Mouse (Mus musculus): ENCODE measurements around the gene Dlx3. TPM values are rescaled to one million over a fixed set of nuclear protein-coding genes. Genes with fewer than 3 reads are reported as not detected.

Dlx3 gene
- total and polyA plus RNA-seq, 2 experiments from 2014 or later, result not detected

- no peak overlapping the region for H3K27ac ChIP-seq (ENCODE audit: low read depth)
- peaks cover 100% of the 10 kb centered on the region for H3K27me3 ChIP-seq (ENCODE audit: control insufficient read depth, insufficient read depth, low read length)
- no peaks in the 10 kb centered on the region for H3K9me3 ChIP-seq (replicated peaks; ENCODE audit: control insufficient read depth, low read length)
- no peak overlapping the region for H3K9ac ChIP-seq (replicated peaks; ENCODE audit: low read depth, low read length)
- TF ChIP-seq EP300 (IDR thresholded peaks at IDR 0.05; ENCODE audit: low read depth) (no peak), CTCF (IDR thresholded peaks at IDR 0.05; ENCODE audit: low read depth) (no peak)
- H3K4me1 ChIP-seq (ENCODE audit: control insufficient read depth, insufficient read depth), result peaks cover 11% of the 10 kb centered on the region
- WGBS, result under 1% methylated on average over 34 of the region's 34 CpGs
- H3K4me3 ChIP-seq (ENCODE audit: low read depth, low read length), result peak overlapping the region; percentile 52
- peak overlapping the region; percentile 68 for H3K4me2 ChIP-seq (ENCODE audit: low read depth, low read length)
- ATAC-seq (ENCODE audit: insufficient read depth, low read depth), result no peak
- H3K36me3 ChIP-seq (replicated peaks; ENCODE audit: control insufficient read depth, insufficient read depth, low read length), result no peaks in the 10 kb centered on the region
- no peak for DNase-seq (ENCODE audit: low spot score)
Observed at GRCm38 (mm10) chr11:95144946-95145483, 25.1 kb downstream of the Dlx3 start.

- peaks cover 100% of the 10 kb centered on the region for H3K27me3 ChIP-seq (ENCODE audit: control insufficient read depth, insufficient read depth, low read length)
- peak within 1 kb of the TSS; percentile 52 for H3K4me3 ChIP-seq (ENCODE audit: low read depth, low read length)
- DNase-seq (ENCODE audit: low spot score) (no peak), ATAC-seq (ENCODE audit: insufficient read depth, low read depth) (peak; percentile 39; the same call in 1 of the 2 replicates)
- no peaks in the 10 kb centered on the region for H3K9me3 ChIP-seq (replicated peaks; ENCODE audit: control insufficient read depth, low read length)
- H3K36me3 ChIP-seq (replicated peaks; ENCODE audit: control insufficient read depth, insufficient read depth, low read length), result no peaks in the 10 kb centered on the region
- H3K4me1 ChIP-seq (ENCODE audit: control insufficient read depth, insufficient read depth), result peaks cover 15% of the 10 kb centered on the region
- WGBS, result under 1% methylated on average over 48 of the region's 48 CpGs
- no peak within 1 kb of the TSS for H3K9ac ChIP-seq (replicated peaks; ENCODE audit: low read depth, low read length)
- H3K27ac ChIP-seq (ENCODE audit: low read depth), result no peak within 1 kb of the TSS
- peak within 1 kb of the TSS; percentile 68 for H3K4me2 ChIP-seq (ENCODE audit: low read depth, low read length)
- TF ChIP-seq CTCF (IDR thresholded peaks at IDR 0.05; ENCODE audit: low read depth) (no peak), EP300 (IDR thresholded peaks at IDR 0.05; ENCODE audit: low read depth) (no peak)
Observed at GRCm38 (mm10) chr11:95145851-95146403, 26.0 kb downstream of the Dlx3 start, which contains the start of gene Dlx4. Dlx4 (minus strand) TSS chr11:95146263.

GRCm38 (mm10) chr11:95148754-95149153 lies 28.8 kb downstream of the Dlx3 start:
- H3K4me1 ChIP-seq (ENCODE audit: control insufficient read depth, insufficient read depth), result peaks cover 15% of the 10 kb centered on the region
- peaks cover 100% of the 10 kb centered on the region for H3K27me3 ChIP-seq (ENCODE audit: control insufficient read depth, insufficient read depth, low read length)
- H3K4me2 ChIP-seq (ENCODE audit: low read depth, low read length), result no peak overlapping the region
- TF ChIP-seq CTCF (IDR thresholded peaks at IDR 0.05; ENCODE audit: low read depth) (no peak), EP300 (IDR thresholded peaks at IDR 0.05; ENCODE audit: low read depth) (no peak)
- no peak overlapping the region for H3K27ac ChIP-seq (ENCODE audit: low read depth)
- no peaks in the 10 kb centered on the region for H3K36me3 ChIP-seq (replicated peaks; ENCODE audit: control insufficient read depth, insufficient read depth, low read length)
- H3K4me3 ChIP-seq (ENCODE audit: low read depth, low read length), result no peak overlapping the region
- no peak overlapping the region for H3K9ac ChIP-seq (replicated peaks; ENCODE audit: low read depth, low read length)
- ATAC-seq (ENCODE audit: insufficient read depth, low read depth) (no peak), DNase-seq (ENCODE audit: low spot score) (no peak)
- no peaks in the 10 kb centered on the region for H3K9me3 ChIP-seq (replicated peaks; ENCODE audit: control insufficient read depth, low read length)
- 2% methylated on average over 9 of the region's 9 CpGs for WGBS

GRCm38 (mm10) chr11:95149462-95150268 lies 29.7 kb downstream of the Dlx3 start:
- ATAC-seq (ENCODE audit: insufficient read depth, low read depth) (no peak), DNase-seq (ENCODE audit: low spot score) (no peak)
- Histone ChIP-seq H3K9ac (replicated peaks; ENCODE audit: low read depth, low read length) (no peak overlapping the region), H3K4me2 (ENCODE audit: low read depth, low read length) (no peak overlapping the region), H3K4me3 (ENCODE audit: low read depth, low read length) (no peak overlapping the region), H3K4me1 (ENCODE audit: control insufficient read depth, insufficient read depth) (peaks cover 15% of the 10 kb centered on the region), H3K27me3 (ENCODE audit: control insufficient read depth, insufficient read depth, low read length) (peaks cover 94% of the 10 kb centered on the region), H3K27ac (ENCODE audit: low read depth) (no peak overlapping the region), H3K36me3 (replicated peaks; ENCODE audit: control insufficient read depth, insufficient read depth, low read length) (no peaks in the 10 kb centered on the region), H3K9me3 (replicated peaks; ENCODE audit: control insufficient read depth, low read length) (no peaks in the 10 kb centered on the region)
- TF ChIP-seq CTCF (IDR thresholded peaks at IDR 0.05; ENCODE audit: low read depth), result no peak
- WGBS, result 4% methylated on average over 27 of the region's 27 CpGs

- H3K9me3 ChIP-seq (replicated peaks; ENCODE audit: control insufficient read depth, low read length), result no peaks in the 10 kb centered on the region
- no peak overlapping the region for H3K4me2 ChIP-seq (ENCODE audit: low read depth, low read length)
- TF ChIP-seq EP300 (IDR thresholded peaks at IDR 0.05; ENCODE audit: low read depth) (no peak), CTCF (IDR thresholded peaks at IDR 0.05; ENCODE audit: low read depth) (no peak)
- peaks cover 93% of the 10 kb centered on the region for H3K27me3 ChIP-seq (ENCODE audit: control insufficient read depth, insufficient read depth, low read length)
- ATAC-seq (ENCODE audit: insufficient read depth, low read depth) (no peak), DNase-seq (ENCODE audit: low spot score) (no peak)
- no peak overlapping the region for H3K9ac ChIP-seq (replicated peaks; ENCODE audit: low read depth, low read length)
- H3K36me3 ChIP-seq (replicated peaks; ENCODE audit: control insufficient read depth, insufficient read depth, low read length), result no peaks in the 10 kb centered on the region
- peaks cover 13% of the 10 kb centered on the region for H3K4me1 ChIP-seq (ENCODE audit: control insufficient read depth, insufficient read depth)
- no peak overlapping the region for H3K27ac ChIP-seq (ENCODE audit: low read depth)
- peak overlapping the region; percentile 19; the same call in 1 of the 2 replicates for H3K4me3 ChIP-seq (ENCODE audit: low read depth, low read length)
- 3% methylated on average over 33 of the region's 33 CpGs for WGBS
Observed at GRCm38 (mm10) chr11:95150269-95151049, 30.5 kb downstream of the Dlx3 start.

Measured in heart, postnatal 0 days (tissue).